Mouse (Mus musculus) hindbrain, postnatal 0 days (tissue): ENCODE results near the gene Wdr95. TPM values are rescaled to one million over a fixed set of nuclear protein-coding genes. Genes with fewer than 3 reads are reported as not detected.
"Not testable (repeated sequence)": the region's sequence is repeated elsewhere in the genome, so short reads cannot be mapped to it uniquely, and the experiment has no call there.

ENCODE experiments used
- ATAC-seq: fragments of 200-750 bp; cut with Nextera tagmentation; 2 replicates; pipeline ENCODE4 v1.8.0; 2017; ENCODE audit warnings: mild to moderate bottlenecking, moderate TSS enrichment, moderate library complexity
- DNase-seq: peaks from one replicate; pipeline ENCODE4 v3.0.0-alpha.2; 2015; ENCODE audit warnings: low spot score
- H3K27ac ChIP-seq: fragments of 300-500 bp; sonication (generic); 2 replicates; pipeline ENCODE4 v1.5.1; 2014; ENCODE audit warnings: mild to moderate bottlenecking
- H3K27me3 ChIP-seq: fragments of 300-500 bp; sonication (generic); 2 replicates; pipeline ENCODE4 v1.6.1; 2014; ENCODE audit warnings: low read length, mixed read lengths; ENCODE audit not compliant: insufficient read depth
- H3K36me3 ChIP-seq: fragments of 300-500 bp; sonication (generic); 2 replicates; pipeline ENCODE4 v1.6.1; 2014; ENCODE audit warnings: low read length, mixed read lengths; ENCODE audit not compliant: insufficient read depth
- H3K4me1 ChIP-seq: fragments of 300-500 bp; sonication (generic); 2 replicates; pipeline ENCODE4 v1.6.1; 2014; ENCODE audit warnings: antibody characterized with exemption, low read length, mixed read lengths; ENCODE audit not compliant: insufficient read depth
- H3K4me2 ChIP-seq: fragments of 300-500 bp; sonication (generic); 2 replicates; pipeline ENCODE4 v1.6.1; 2014; ENCODE audit warnings: low read depth, mild to moderate bottlenecking, low read length, moderate library complexity, mixed read lengths
- H3K4me3 ChIP-seq: fragments of 300-500 bp; sonication (generic); 2 replicates; pipeline ENCODE4 v1.5.1; 2014; ENCODE audit warnings: low read length
- H3K9ac ChIP-seq: fragments of 300-500 bp; sonication (generic); replicated peaks from 2 replicates; pipeline ENCODE4 v1.6.1; 2014; ENCODE audit warnings: mild to moderate bottlenecking, low read length, moderate library complexity, mixed read lengths
- H3K9me3 ChIP-seq: fragments of 300-500 bp; sonication (generic); 2 replicates; pipeline ENCODE4 v1.6.1; 2016; ENCODE audit warnings: low read length, mixed read lengths
- CTCF ChIP-seq: IDR thresholded peaks from 2 replicates; pipeline ENCODE4 v1.5.1; 2016; ENCODE audit warnings: antibody characterized with exemption, control low read depth, low read depth
- WGBS: fragments of 180-500 bp; shearing (Covaris S2); extraction: QIAGEN DNeasy Blood & Tissue Kit; methylation state at CpG from one replicate; pipeline ENCODE4 v1.1.7; 2014; 5-methylcytosine and 5-hydroxymethylcytosine counted together
- polyA plus RNA-seq: library from polyadenylated mRNA; unstranded; fragments of >200 nt; fragmentation: Nextera tagmentation; extraction: Ambion mirVana; gene quantifications from 2 replicates; pipeline ENCODE4 v1.2.1, GENCODE M21; 2015
- total RNA-seq: library from RNA; depleted of rRNA; stranded (reverse); fragments of >200 nt; gene quantifications from 2 replicates; pipeline ENCODE4 v1.2.3, GENCODE M21; 2014

The Wdr95 gene
- total and polyA plus RNA-seq, 2 experiments from 2014 or later = 0.19 TPM; not detected in 1

- peaks cover 23% of the 10 kb centered on the region; the same call in 1 of the 2 replicates for H3K4me1 ChIP-seq
- H3K9ac ChIP-seq = no peak overlapping the region
Measured at GRCm38 (mm10) chr5:149525055-149525785, 3.3 kb upstream of the Wdr95 start.

GRCm38 (mm10) chr5:149526467-149526951, 2.0 kb upstream of the Wdr95 start:
- H3K4me3 ChIP-seq = no peak overlapping the region
- ATAC-seq = no peak
- H3K9me3 ChIP-seq = no peaks in the 10 kb centered on the region
- H3K9ac ChIP-seq = no peak overlapping the region
- peak; percentile 77 for DNase-seq
- H3K4me2 ChIP-seq = peak overlapping the region; percentile 14; the same call in 1 of the 2 replicates
- H3K27me3 ChIP-seq = no peaks in the 10 kb centered on the region
- WGBS = 28% methylated on average over 10 of the region's 10 CpGs
- H3K36me3 ChIP-seq = no peaks in the 10 kb centered on the region
- H3K27ac ChIP-seq = peak overlapping the region; percentile 38
- H3K4me1 ChIP-seq = peaks cover 23% of the 10 kb centered on the region; the same call in 1 of the 2 replicates
- no peak for TF ChIP-seq CTCF

More at GRCm38 (mm10) chr5:149525055-149525785, 3.3 kb upstream of the Wdr95 start:
- WGBS = 39% methylated on average over 6 of the region's 6 CpGs
- Histone ChIP-seq H3K9me3 (no peaks in the 10 kb centered on the region), H3K4me3 (no peak overlapping the region), H3K27me3 (no peaks in the 10 kb centered on the region), H3K4me2 (peak overlapping the region; percentile 30; the same call in 1 of the 2 replicates), H3K27ac (peak overlapping the region; percentile 89; the same call in 1 of the 2 replicates), H3K36me3 (no peaks in the 10 kb centered on the region)
- ATAC-seq (no peak), DNase-seq (peak; percentile 27)
- TF ChIP-seq CTCF = peak; percentile 65

- not testable (repeated sequence) for H3K36me3 ChIP-seq, H3K27me3 ChIP-seq, H3K4me3 ChIP-seq, DNase-seq, ATAC-seq, H3K9me3 ChIP-seq, H3K9ac ChIP-seq, H3K4me2 ChIP-seq
- WGBS = 51% methylated on average over 4 of the region's 4 CpGs
- peaks cover 23% of the 10 kb centered on the region; the same call in 1 of the 2 replicates for H3K4me1 ChIP-seq
- H3K27ac ChIP-seq = peak overlapping the region; percentile 38; the same call in 1 of the 2 replicates
Measured at GRCm38 (mm10) chr5:149527292-149527691, 1.2 kb upstream of the Wdr95 start.

- 90% methylated on average over 2 of the region's 2 CpGs for WGBS
- ATAC-seq = no peak
- Histone ChIP-seq H3K36me3 (no peaks in the 10 kb centered on the region), H3K4me1 (peaks cover 10% of the 10 kb centered on the region), H3K4me2 (no peak overlapping the region), H3K9me3 (no peaks in the 10 kb centered on the region), H3K9ac (no peak overlapping the region), H3K27ac (no peak overlapping the region), H3K27me3 (no peaks in the 10 kb centered on the region), H3K4me3 (no peak overlapping the region)
- no peak for DNase-seq
- TF ChIP-seq CTCF = no peak
Measured at GRCm38 (mm10) chr5:149533847-149534246, 5.4 kb downstream of the Wdr95 start.

- no peak for TF ChIP-seq CTCF
- Histone ChIP-seq H3K27me3 (no peaks in the 10 kb centered on the region), H3K9me3 (no peaks in the 10 kb centered on the region), H3K4me3 (no peak overlapping the region), H3K4me1 (peaks cover 10% of the 10 kb centered on the region), H3K9ac (no peak overlapping the region), H3K27ac (no peak overlapping the region), H3K4me2 (no peak overlapping the region), H3K36me3 (no peaks in the 10 kb centered on the region)
- 65% methylated on average over 9 of the region's 9 CpGs for WGBS
- DNase-seq = no peak
- ATAC-seq = no peak
Measured at GRCm38 (mm10) chr5:149536005-149536404, 7.5 kb downstream of the Wdr95 start.

- peaks cover 10% of the 10 kb centered on the region for H3K4me1 ChIP-seq
- WGBS = 21% methylated on average over 16 of the region's 16 CpGs
- no peak for TF ChIP-seq CTCF
- H3K27ac ChIP-seq = peak overlapping the region; percentile 59
- ATAC-seq (peak; percentile 77), DNase-seq (peak; percentile 75)
- H3K27me3 ChIP-seq = no peaks in the 10 kb centered on the region
- no peaks in the 10 kb centered on the region for H3K9me3 ChIP-seq
- peak overlapping the region; percentile 2; the same call in 1 of the 2 replicates for H3K4me3 ChIP-seq
- peak overlapping the region; percentile 43 for H3K4me2 ChIP-seq
- peak overlapping the region; percentile 7; the same call in 1 of the 2 replicates for H3K9ac ChIP-seq
- no peaks in the 10 kb centered on the region for H3K36me3 ChIP-seq
Measured at GRCm38 (mm10) chr5:149537796-149538511, 9.5 kb downstream of the Wdr95 start.
